Mouse (Mus musculus) embryonic facial prominence, embryonic 12.5 days (tissue): ENCODE measurements at regions not wholly inside any gene's neighbourhood (a gene's known extent, or its start where the extent isn't known, plus 50 kb on each side); places are given as distances from the start of the nearest gene placed in this dataset.

Source experiments
- ATAC-seq: fragments of 200-750 bp; cut with Nextera tagmentation; 2 replicates; pipeline ENCODE4 v1.8.0; 2017; ENCODE audit not compliant: insufficient number of reproducible peaks, insufficient read depth, low FRiP score, low TSS enrichment
- H3K27ac ChIP-seq: fragments of 300-500 bp; sonication (generic); 2 replicates; pipeline ENCODE4 v1.5.1; 2016; ENCODE audit warnings: mild to moderate bottlenecking
- H3K27me3 ChIP-seq: fragments of 300-500 bp; sonication (generic); 2 replicates; pipeline ENCODE4 v1.6.1; 2016; ENCODE audit warnings: mild to moderate bottlenecking, moderate library complexity
- H3K36me3 ChIP-seq: fragments of 300-500 bp; sonication (generic); 2 replicates; pipeline ENCODE4 v1.6.1; 2016; ENCODE audit warnings: mild to moderate bottlenecking
- H3K4me1 ChIP-seq: fragments of 300-500 bp; sonication (generic); 2 replicates; pipeline ENCODE4 v1.6.1; 2016
- H3K4me2 ChIP-seq: fragments of 300-500 bp; sonication (generic); replicated peaks from 2 replicates; pipeline ENCODE4 v1.6.1; 2016; ENCODE audit warnings: mild to moderate bottlenecking, moderate library complexity
- H3K4me3 ChIP-seq: fragments of 300-500 bp; sonication (generic); 2 replicates; pipeline ENCODE4 v1.5.1; 2016; ENCODE audit warnings: mild to moderate bottlenecking
- H3K9ac ChIP-seq: fragments of 300-500 bp; sonication (generic); 2 replicates; pipeline ENCODE4 v1.6.1; 2016; ENCODE audit warnings: mild to moderate bottlenecking, moderate library complexity
- H3K9me3 ChIP-seq: fragments of 300-500 bp; sonication (generic); 2 replicates; pipeline ENCODE4 v1.6.1; 2016; ENCODE audit warnings: mild to moderate bottlenecking, moderate library complexity
- WGBS: fragments of 180-500 bp; shearing (Covaris S2); methylation state at CpG from one replicate; pipeline ENCODE4 v1.1.7; 2016; 5-methylcytosine and 5-hydroxymethylcytosine counted together

DNA sequence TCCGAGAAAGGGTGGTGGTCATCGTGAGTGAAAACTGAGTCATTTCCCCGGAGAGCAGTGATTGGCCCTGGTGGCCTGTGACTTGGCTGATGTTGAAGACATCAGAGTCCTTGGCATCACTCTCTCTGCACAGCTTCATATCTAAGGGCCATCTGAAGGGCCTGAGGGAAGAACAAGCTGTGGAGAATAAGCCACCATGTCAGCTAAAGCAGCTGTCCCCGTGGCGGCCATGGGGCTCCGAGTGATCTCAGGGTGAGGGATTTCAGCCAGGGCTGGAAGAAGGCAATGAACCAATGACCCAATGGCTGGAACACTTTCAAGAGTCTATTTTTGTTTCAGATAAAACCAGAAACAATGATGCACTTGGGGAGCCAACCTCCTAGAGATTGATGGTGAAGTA is 62.2 kb downstream of the Ttc32 start:
- no peaks in the 10 kb centered on the region for H3K4me1 ChIP-seq
- H3K36me3 ChIP-seq, result no peaks in the 10 kb centered on the region
- ATAC-seq, result no peak
- no peaks in the 10 kb centered on the region for H3K9me3 ChIP-seq
- no peaks in the 10 kb centered on the region for H3K27me3 ChIP-seq
- no peak overlapping the region for H3K4me2 ChIP-seq
- no peak overlapping the region for H3K4me3 ChIP-seq
- H3K9ac ChIP-seq, result no peak overlapping the region
- 91% methylated on average over 6 of the region's 6 CpGs for WGBS
- H3K27ac ChIP-seq, result no peak overlapping the region

DNA sequence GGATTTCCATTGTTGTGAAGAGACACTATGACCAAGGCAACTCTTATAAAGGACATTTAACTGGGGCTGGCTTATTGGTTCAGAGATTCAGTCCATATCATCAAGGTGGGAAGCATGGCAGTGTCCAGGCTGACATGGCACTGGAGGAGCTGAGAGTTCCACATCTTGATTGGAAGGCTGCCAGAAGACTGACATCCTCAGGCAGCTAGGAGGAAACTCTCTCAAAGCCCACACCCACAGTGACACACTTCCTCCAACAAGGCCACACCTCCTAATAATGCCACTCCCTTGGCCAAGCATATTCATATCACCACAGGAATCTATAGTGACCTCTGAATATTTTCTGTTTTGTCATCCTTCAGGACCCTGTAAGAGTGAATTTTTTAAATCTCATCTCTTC is 65.3 kb downstream of the Ttc32 start:
- ATAC-seq, result no peak
- Histone ChIP-seq H3K4me1 (no peaks in the 10 kb centered on the region), H3K4me2 (no peak overlapping the region), H3K36me3 (no peaks in the 10 kb centered on the region), H3K27ac (no peak overlapping the region), H3K9me3 (no peaks in the 10 kb centered on the region), H3K9ac (no peak overlapping the region), H3K4me3 (no peak overlapping the region), H3K27me3 (no peaks in the 10 kb centered on the region)

- 59% methylated on average over 3 of the region's 3 CpGs for WGBS
- Histone ChIP-seq H3K27ac (no peak overlapping the region), H3K4me3 (no peak overlapping the region), H3K4me1 (no peaks in the 10 kb centered on the region; the same call in 1 of the 2 replicates), H3K9me3 (no peaks in the 10 kb centered on the region), H3K4me2 (no peak overlapping the region), H3K36me3 (no peaks in the 10 kb centered on the region), H3K9ac (no peak overlapping the region), H3K27me3 (no peaks in the 10 kb centered on the region)
- ATAC-seq, result no peak
Observed at GRCm38 (mm10) chr12:9106416-9106815, 76.6 kb downstream of the Ttc32 start.

GRCm38 (mm10) chr12:9109806-9110205 is 80.0 kb downstream of the Ttc32 start:
- WGBS, result 60% methylated on average over 7 of the region's 7 CpGs
- Histone ChIP-seq H3K4me3 (no peak overlapping the region), H3K4me2 (no peak overlapping the region)

GRCm38 (mm10) chr12:9112161-9112674 is 82.4 kb downstream of the Ttc32 start:
- no peak for ATAC-seq
- Histone ChIP-seq H3K4me2 (no peak overlapping the region), H3K4me3 (no peak overlapping the region), H3K9ac (no peak overlapping the region), H3K27ac (no peak overlapping the region), H3K9me3 (no peaks in the 10 kb centered on the region), H3K36me3 (no peaks in the 10 kb centered on the region), H3K4me1 (no peaks in the 10 kb centered on the region; the same call in 1 of the 2 replicates), H3K27me3 (no peaks in the 10 kb centered on the region)
- WGBS, result 71% methylated on average over 3 of the region's 3 CpGs

More at GRCm38 (mm10) chr12:9109806-9110205, 80.0 kb downstream of the Ttc32 start:
- no peak overlapping the region for H3K9ac ChIP-seq
- no peaks in the 10 kb centered on the region for H3K27me3 ChIP-seq
- no peaks in the 10 kb centered on the region for H3K9me3 ChIP-seq
- no peak overlapping the region for H3K27ac ChIP-seq
- no peaks in the 10 kb centered on the region; the same call in 1 of the 2 replicates for H3K4me1 ChIP-seq
- no peaks in the 10 kb centered on the region for H3K36me3 ChIP-seq
- ATAC-seq, result no peak

DNA sequence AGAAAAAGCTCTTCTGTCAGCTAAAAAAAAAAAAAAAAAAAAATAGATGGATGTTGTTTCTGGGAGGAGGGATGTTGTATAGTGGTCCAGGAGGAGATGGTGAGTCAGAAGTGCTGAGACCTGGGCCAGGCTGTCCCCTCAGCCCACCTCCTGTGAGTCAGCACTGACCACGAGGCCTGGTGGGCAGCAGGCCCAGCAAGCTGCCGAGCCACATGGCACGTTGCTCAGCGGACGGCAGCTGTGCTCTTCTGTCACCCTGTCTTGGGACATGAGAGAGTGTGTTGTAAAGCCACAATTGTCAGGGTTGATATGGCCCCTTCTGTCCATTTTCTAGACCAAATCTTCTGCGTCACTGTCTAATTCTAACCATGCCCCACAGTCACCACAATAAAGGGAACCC is 83.9 kb downstream of the Ttc32 start:
- Histone ChIP-seq H3K9ac (no peak overlapping the region), H3K9me3 (no peaks in the 10 kb centered on the region), H3K4me3 (no peak overlapping the region), H3K27me3 (no peaks in the 10 kb centered on the region), H3K4me1 (no peaks in the 10 kb centered on the region; the same call in 1 of the 2 replicates), H3K36me3 (no peaks in the 10 kb centered on the region), H3K4me2 (no peak overlapping the region), H3K27ac (no peak overlapping the region)
- 87% methylated on average over 6 of the region's 6 CpGs for WGBS
- ATAC-seq, result no peak

DNA sequence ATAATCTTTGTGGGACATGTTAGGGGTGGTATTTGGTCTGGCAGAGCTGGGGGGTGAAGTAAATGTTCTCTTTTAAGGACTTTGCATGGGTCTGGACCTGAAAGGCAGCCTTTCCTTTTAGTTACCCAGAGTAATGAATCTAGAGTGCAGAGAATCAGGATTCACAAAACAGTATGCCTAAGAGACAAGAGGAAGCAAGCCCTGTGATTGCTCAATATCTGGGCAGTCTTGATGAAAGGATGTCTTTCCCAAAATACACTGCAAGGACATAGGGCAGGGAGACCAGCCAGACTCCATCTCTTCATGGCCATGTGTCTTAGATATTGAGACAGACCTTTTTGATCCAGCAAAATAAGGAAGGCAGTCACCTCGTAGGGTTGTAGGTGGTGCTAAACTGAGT is 84.3 kb downstream of the Ttc32 start:
- Histone ChIP-seq H3K4me1 (no peaks in the 10 kb centered on the region; the same call in 1 of the 2 replicates), H3K27ac (no peak overlapping the region)
- WGBS, result 81% methylated on average over 1 of the region's 1 CpGs

GRCm38 (mm10) chr12:9118576-9118975 is 88.8 kb downstream of the Ttc32 start:
- no peak overlapping the region for H3K4me3 ChIP-seq
- ATAC-seq, result no peak
- 50% methylated on average over 2 of the region's 2 CpGs for WGBS
- no peak overlapping the region for H3K27ac ChIP-seq
- no peaks in the 10 kb centered on the region for H3K27me3 ChIP-seq
- no peaks in the 10 kb centered on the region for H3K9me3 ChIP-seq
- H3K4me1 ChIP-seq, result no peaks in the 10 kb centered on the region
- H3K9ac ChIP-seq, result no peak overlapping the region
- H3K36me3 ChIP-seq, result no peaks in the 10 kb centered on the region
- no peak overlapping the region for H3K4me2 ChIP-seq

More for the DNA sequence above, 84.3 kb downstream of the Ttc32 start:
- Histone ChIP-seq H3K4me3 (no peak overlapping the region), H3K4me2 (no peak overlapping the region), H3K36me3 (no peaks in the 10 kb centered on the region), H3K9ac (no peak overlapping the region), H3K27me3 (no peaks in the 10 kb centered on the region), H3K9me3 (no peaks in the 10 kb centered on the region)
- ATAC-seq, result no peak

GRCm38 (mm10) chr12:9127931-9128550 is 98.2 kb downstream of the Ttc32 start:
- H3K4me2 ChIP-seq, result no peak overlapping the region
- no peak overlapping the region for H3K4me3 ChIP-seq
- no peak for ATAC-seq
- H3K27ac ChIP-seq, result no peak overlapping the region
- H3K9me3 ChIP-seq, result no peaks in the 10 kb centered on the region
- WGBS, result 41% methylated on average over 10 of the region's 10 CpGs
- H3K4me1 ChIP-seq, result peaks cover 9% of the 10 kb centered on the region
- H3K9ac ChIP-seq, result no peak overlapping the region
- H3K27me3 ChIP-seq, result 0 out of 2 replicates have a peak, but pooled peaks cover 4% of the 10 kb centered on the region
- H3K36me3 ChIP-seq, result no peaks in the 10 kb centered on the region

DNA sequence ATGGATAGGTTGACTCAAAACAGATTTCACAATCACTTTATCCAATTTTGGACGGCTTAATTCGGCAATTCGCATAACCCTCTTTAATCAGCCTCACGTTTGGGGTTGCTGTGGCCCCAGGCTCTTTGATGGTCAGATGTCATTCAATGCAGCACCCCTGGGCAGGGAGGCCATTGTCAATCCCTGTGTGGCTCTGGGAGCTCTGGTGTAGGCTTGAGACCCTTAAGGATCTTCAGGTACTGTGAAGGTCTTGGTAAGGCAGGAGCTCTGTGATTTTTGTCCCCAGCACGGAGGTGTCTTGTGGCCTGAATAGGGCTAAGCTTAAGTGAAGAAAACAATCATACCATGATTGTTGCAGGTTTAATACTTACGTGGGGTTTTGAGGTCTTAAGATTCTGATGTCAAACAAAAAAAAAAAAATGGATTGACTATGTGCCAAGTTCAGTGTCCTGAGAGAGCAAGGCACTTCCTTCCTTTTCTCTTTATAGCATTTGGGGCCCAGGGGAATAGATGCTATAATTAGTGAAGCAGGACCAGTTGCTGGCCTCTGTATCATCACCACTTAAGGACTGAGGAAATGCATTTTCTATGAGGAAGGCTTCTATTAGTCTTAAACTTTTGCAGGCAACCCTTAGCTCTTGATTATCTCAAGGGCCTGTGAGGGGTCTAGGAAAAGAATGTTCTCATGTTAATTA is 98.9 kb downstream of the Ttc32 start:
- Histone ChIP-seq H3K27ac (no peak overlapping the region), H3K27me3 (0 out of 2 replicates have a peak, but pooled peaks cover 4% of the 10 kb centered on the region), H3K4me3 (no peak overlapping the region), H3K36me3 (no peaks in the 10 kb centered on the region), H3K9me3 (no peaks in the 10 kb centered on the region), H3K9ac (no peak overlapping the region), H3K4me2 (no peak overlapping the region), H3K4me1 (peaks cover 9% of the 10 kb centered on the region)
- 37% methylated on average over 6 of the region's 6 CpGs for WGBS
- ATAC-seq, result no peak

DNA sequence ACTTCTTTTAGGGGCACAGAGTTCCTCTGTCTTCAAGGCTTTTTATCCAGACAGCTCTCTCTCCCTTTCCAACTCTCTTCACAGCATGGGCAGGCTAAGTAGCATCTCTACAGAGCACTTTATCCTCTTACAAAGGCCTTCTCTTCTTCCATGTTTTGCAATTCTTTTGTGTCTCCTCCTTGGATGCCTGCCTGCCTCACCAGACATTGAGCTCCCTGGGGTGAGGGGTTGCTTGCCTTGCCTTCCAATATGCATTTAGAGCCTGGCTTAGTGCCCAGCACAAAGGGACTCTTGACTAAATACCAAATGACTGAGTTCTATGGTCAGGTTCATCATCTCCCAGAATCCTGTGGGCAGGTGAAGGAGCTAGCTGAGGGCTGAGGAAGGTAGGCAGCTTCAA is 102.8 kb downstream of the Ttc32 start:
- Histone ChIP-seq H3K27ac (no peak overlapping the region), H3K27me3 (no peaks in the 10 kb centered on the region; the same call in 1 of the 2 replicates)
- ATAC-seq, result no peak

More for the DNA sequence above, 102.8 kb downstream of the Ttc32 start:
- Histone ChIP-seq H3K4me1 (peaks cover 9% of the 10 kb centered on the region), H3K4me3 (no peak overlapping the region), H3K36me3 (no peaks in the 10 kb centered on the region), H3K4me2 (no peak overlapping the region), H3K9ac (no peak overlapping the region), H3K9me3 (no peaks in the 10 kb centered on the region)
